Mouse (Mus musculus): ENCODE results near the gene Ppil4.
A peak's percentile ranks its signal among the peaks of the same experiment; 100 is the strongest.
"Not testable (repeated sequence)": the region's sequence is repeated elsewhere in the genome, so short reads cannot be mapped to it uniquely, and the experiment has no call there.

The Ppil4 gene

GRCm38 (mm10) chr10:7792751-7793385 is at the start of gene Ppil4, which contains the start of gene Ginm1:
Ppil4 (plus strand) TSS chr10:7792891.
Ginm1 (minus strand) TSS chr10:7792824.
- peak; percentile 91 for DNase-seq

- DNase-seq = not testable (repeated sequence)
Observed at GRCm38 (mm10) chr10:7745528-7745927, 47.2 kb upstream of the Ppil4 start.

- no peak for DNase-seq
Observed at GRCm38 (mm10) chr10:7748752-7749151, 43.9 kb upstream of the Ppil4 start.

- no peak for DNase-seq
Observed at GRCm38 (mm10) chr10:7757544-7757943, 35.1 kb upstream of the Ppil4 start.

DNA sequence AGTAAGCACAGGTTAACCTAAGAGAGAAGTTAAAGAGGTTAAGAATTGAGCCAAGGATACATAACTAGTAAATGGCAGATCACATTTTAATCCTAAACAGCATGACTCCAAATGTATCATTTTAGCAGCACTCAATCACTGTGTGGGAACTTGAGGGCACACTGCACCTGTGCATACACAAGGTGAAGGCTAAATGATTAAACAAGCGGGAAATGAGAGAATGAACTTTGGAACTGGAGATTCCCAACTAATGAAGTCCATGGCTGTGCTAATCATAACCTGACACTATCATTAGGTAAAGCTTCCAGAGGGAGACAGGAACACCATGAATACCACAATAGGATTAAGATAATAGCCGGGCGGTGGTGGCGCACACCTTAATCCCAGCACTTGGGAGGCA is 20.3 kb upstream of the Ppil4 start:
- DNase-seq = no peak

DNA sequence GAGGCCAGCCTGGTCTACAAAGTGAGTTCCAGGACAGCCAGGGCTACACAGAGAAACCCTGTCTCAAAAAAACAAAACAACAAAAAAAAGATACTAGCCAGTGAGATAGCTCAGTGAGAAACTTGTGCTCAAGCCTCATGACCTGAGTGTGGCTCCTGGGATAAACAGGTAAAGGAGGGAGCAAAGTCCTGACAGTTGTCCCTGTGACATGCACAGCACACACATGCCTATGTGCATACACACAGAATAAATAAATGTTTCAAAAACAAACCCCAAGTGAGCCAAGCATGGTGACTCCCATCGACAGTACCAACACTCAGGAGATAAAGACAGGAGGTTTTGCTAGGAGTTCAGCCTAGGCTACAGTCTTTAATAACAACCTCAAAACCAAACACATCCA is 19.9 kb upstream of the Ppil4 start:
- no peak for DNase-seq

DNA sequence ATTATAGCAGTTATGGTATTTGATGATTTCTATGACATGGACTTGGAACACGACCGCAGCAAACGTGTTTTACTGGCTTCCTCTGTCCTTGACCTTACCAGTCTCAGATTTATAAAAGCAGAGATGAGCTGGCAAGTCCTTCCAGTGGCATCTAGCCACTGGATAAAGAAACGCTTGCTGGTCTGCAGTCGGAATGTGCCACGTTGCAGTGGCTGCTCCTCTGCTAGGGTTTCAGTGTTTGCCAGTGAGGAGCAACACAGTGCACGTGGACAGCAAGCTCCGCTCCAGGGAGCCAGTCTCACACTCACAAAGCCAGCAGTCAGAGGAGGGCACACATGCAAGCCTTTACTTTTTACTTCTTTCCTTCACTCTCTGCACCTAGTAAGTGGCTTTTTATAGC is 17.3 kb upstream of the Ppil4 start:
- DNase-seq = no peak

GRCm38 (mm10) chr10:7778361-7778760 is 14.3 kb upstream of the Ppil4 start:
- no peak for DNase-seq

DNA sequence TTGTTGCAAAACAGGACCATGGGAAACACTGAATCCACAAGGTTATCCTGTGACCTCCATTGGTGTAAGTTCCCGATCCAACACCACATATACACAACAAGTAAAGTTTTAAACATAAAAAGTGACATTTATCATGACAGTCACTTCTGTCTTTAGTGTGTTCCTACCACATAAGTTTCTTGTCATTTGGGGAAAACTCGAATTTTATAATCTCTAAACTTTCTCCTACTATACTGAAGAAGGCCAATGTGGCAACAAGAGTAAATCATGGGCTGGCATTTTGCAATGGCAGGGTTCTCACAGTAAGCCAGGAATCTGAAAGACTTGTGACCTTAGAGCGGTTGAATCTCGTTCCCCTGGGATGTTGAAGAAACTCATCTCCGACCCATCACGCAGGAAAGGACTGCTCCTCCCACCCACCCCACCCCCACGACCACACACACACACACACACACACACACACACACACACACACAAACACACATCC is 12.9 kb upstream of the Ppil4 start:
- DNase-seq = no peak

GRCm38 (mm10) chr10:7780238-7781176 is 12.2 kb upstream of the Ppil4 start:
- DNase-seq = peak; percentile 94

DNA sequence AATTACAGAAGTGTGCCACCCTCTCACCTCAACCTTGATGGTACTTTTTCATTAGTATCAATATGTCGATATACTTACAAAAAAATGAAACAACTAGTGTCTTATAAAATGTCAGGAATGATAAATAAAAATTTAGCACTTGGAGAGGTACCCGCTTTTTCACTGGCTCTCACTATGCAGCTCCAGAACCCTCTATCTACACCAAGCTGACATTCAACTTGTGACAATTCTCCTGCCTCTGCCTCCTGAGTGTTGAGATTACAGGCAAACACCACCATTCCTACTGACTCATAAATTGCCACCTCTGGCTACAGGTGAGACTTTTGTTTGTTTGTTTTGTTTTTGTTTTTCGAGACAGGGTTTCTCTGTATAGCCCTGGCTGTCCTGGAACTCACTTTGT is 11.5 kb upstream of the Ppil4 start:
- DNase-seq = no peak

DNA sequence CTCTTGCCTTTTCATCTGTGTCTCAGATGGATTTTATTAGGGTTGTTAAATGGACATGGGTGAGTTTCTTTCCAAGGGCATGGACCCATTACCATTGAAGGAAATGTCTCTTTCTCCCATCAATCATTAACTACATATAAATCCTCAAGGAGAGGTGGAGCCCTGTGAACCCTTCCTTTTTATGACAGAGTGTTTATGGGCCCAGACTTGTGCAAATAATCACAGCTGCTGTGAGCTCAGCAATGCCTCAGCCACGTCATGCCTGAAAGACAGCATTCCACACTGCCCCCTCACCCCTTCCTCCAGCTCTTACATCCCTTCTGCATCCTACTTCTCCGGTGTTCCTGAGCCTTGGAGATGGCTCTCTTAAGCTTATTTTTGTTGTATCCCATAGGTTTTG is 5.4 kb upstream of the Ppil4 start:
- DNase-seq = no peak

DNA sequence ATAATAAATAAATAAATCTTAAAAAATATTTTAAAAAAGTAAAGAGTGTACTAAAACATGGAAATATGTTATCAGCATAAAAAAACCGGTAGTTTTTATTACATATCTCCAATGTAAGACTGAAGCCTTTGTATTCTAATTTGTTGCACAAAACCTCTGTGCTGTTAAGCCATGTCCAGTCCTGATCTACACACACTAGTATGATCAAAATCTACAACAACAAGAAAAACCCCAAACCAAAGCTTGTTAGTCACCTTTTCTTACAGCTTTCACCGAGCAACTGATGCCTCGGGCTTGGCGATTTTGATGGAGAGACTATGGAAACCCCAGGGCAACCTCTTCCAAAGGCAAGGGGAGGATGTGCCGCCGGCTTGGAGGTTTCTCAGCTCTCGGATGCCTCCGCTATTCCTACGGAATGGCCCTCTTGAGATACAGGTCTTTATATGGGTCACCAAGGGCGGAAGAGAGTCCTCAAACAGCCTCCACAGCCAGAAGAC is 389 bp upstream of the Ppil4 start:
- DNase-seq = no peak

DNA sequence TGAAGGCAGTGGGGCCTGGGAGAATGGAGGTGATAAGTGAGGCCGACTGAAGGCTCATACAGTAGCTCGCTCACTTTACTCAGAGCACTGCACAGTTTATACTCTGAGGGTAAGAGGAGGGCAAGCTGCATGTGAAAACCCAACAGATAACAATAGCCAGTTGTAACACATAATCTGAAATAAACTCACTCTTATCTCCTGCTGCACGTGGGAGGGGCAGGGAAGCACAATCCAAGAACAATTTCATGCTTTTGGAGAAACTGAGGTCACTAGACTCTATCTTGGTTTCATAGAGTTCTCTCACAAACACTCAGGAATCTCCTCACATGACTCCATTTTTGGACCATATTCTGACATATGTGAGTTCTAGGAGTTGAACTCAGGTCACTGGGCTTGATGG is 8.6 kb downstream of the Ppil4 start:
- no peak for DNase-seq

DNA sequence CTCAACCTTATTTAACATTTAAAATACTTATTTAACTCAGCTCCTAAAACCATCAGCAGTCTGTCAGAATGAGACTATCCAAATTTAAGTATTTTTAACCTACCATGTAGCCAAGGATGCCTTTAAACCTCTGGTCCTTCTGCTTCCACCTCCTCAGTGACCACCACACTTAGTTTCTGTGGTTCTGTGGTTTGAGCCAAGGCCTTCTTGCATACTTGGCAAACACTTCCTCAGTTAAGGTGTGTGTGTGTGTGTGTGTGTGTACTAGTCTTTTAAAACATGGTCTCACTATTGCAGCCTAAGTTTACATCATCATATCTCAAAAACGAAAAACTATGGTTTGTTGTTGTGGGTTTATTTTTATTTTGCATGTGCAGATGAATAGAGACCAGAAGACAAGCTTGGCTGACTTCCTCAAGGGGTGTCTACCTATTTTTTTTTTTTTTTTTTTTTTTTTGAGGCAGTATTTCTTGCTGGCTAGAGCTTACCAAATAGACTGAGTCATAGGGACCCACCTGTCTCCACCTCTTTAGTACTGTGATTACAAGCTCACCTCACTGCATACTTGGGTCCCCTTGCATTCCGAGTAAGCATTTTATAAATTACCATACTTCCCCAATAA is 9.9 kb downstream of the Ppil4 start:
- DNase-seq = no peak

DNA sequence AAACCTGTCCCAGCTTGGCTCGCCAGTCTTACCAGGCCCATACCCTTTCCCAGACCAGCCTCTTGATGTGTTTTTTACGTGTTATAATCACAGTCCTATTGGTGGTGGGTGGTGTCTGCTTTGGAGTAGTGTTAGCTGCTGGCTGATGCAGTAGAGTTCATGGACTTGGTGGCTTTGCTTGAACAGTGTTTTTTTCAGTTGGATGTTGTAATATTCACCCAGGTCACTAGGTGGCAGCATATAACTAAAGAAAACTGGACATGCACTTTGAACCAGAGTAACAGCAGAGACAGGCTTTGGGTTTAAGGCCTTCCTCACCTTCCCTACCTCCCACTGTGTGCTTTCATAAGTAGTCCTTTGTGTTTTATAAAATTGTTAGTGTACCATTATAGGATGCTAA is 17.2 kb downstream of the Ppil4 start:
- DNase-seq = peak; percentile 13

- no peak for DNase-seq
Observed at GRCm38 (mm10) chr10:7816476-7816875, 23.8 kb downstream of the Ppil4 start.

DNA sequence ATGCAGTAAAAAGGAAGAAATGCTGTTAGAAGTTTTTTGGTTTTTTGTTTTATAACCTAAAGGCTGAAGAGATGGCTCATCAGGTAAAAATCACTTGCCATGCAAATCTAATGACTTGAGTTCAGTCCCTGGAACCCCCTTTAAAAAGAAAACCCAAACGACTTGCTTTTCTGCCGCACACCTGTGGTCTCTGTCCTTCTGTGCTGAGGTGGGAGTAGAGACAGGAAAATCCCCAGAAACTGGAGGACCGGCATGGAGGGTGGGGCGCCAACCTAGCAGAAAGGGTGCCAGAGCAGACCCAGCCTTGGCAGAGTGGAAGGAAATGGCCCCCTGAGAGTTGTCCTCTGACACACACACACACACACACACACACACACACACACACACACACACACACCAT is 26.0 kb downstream of the Ppil4 start:
- DNase-seq = no peak

- no peak for DNase-seq
Observed at GRCm38 (mm10) chr10:7819156-7819555, 26.5 kb downstream of the Ppil4 start.

DNA sequence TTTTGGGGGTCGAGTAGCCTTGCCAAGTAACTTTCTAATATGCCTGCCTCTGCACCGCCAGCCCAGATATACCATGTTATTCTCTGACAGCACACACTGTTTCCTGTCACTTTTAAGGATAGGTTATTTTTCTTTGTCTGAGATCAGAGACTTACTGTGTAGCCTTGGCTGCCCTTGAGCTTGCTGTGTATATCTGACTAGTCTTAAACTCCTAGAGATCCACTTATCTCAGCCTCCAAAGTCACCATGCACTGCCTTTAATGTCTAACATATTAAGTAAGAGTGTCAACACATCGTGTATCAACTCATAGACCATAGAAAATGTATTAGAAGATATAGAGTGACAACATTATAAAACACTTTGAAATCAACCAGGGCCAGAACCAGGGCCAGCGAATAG is 26.9 kb downstream of the Ppil4 start:
- no peak for DNase-seq

DNA sequence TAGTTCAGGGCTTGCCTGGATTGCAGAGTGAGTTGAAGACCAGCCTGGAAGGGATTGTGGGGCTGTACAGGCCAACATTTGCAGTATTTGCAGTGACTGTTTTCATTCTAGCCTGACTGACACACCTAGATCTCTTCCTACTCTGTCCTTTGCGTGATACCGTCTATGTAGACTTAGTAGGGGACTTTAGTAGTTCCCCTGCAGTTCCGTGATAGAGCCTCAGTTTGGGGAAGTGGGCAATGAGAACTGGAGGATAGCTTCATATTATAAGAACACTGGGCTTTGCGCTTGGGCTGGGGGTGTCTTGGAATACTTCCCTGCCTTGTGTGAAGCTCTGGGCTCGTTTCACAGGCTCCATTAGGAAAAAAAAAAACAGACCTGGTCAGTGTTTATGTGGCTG is 27.5 kb downstream of the Ppil4 start:
- no peak for DNase-seq

- DNase-seq = no peak
Observed at GRCm38 (mm10) chr10:7821981-7822380, 29.3 kb downstream of the Ppil4 start.

DNA sequence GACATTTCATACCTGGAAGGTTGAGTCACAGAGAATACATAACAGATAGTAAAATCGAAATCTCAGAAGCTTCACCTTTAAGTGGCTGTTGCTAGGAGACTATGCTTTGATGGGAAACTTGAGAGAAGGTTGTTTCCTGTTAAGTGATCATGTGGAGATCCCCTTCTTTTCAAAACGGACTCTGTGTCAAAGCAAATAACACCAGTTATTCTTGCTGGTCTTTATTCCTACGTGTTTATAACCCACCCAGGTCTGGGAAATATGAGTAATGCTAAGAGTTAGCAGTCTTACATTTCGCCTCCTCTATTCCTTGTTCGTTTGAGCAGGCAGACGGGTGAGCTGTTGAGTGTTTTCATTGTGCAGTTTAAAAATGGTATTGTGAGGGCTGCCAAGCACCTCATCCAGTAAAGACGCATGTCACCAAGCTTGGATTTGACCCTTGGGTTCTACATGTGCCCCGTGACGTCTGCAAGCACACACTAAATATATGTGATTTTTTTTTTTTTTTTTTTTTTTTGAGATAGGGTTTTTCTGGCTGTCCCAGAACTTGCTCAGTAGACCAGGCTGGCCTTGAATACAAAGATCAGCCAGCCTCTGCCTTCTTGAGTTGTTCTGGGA is 32.1 kb downstream of the Ppil4 start:
- no peak for DNase-seq

All from kidney, adult 18-20 months (tissue).